Mouse (Mus musculus) CH12.LX (cell line): ENCODE measurements around the gene Syne4. TPM values are rescaled to one million over a fixed set of nuclear protein-coding genes. Genes with fewer than 3 reads are reported as not detected.

Experiments used
- DNase-seq: peaks from one replicate; pipeline ENCODE4 v3.0.0-alpha.2; 2013; ENCODE audit errors: extremely low read depth
- H3K27ac ChIP-seq: 2 replicates; pipeline ENCODE4 v1.5.1; 2012; ENCODE audit warnings: low read depth, mild to moderate bottlenecking, control low read depth, moderate library complexity; ENCODE audit not compliant: insufficient read depth
- H3K27me3 ChIP-seq: replicated peaks from 2 replicates; pipeline ENCODE3; 2012; ENCODE audit warnings: inconsistent platforms
- H3K36me3 ChIP-seq, 2 experiments: replicated peaks in 1 of 2; 2 replicates each; pipeline versions ENCODE3 to v1.6.1; 2012; ENCODE audit warnings: inconsistent platforms in 1 of 2, low read length in 1 of 2, mild to moderate bottlenecking in 1 of 2, mixed read lengths in 1 of 2, moderate library complexity in 1 of 2; ENCODE audit not compliant: control insufficient read depth in 1 of 2, insufficient read depth in 1 of 2
- H3K4me1 ChIP-seq, 2 experiments: 2 replicates each; pipeline ENCODE4 v1.6.1; 2012; ENCODE audit warnings: inconsistent platforms in 1 of 2, moderate library complexity in 1 of 2; ENCODE audit not compliant: insufficient read depth in 2 of 2, control insufficient read depth in 1 of 2
- H3K4me2 ChIP-seq: 2 replicates; pipeline ENCODE4 v1.6.1; 2012; ENCODE audit warnings: low read depth, mild to moderate bottlenecking, control low read depth; ENCODE audit not compliant: poor library complexity, insufficient read depth, severe bottlenecking
- H3K4me3 ChIP-seq, 3 experiments: fragments of 150-350 bp in 1 of 3; sonication (generic) in 1 of 3; replicated peaks in 1 of 3; 2 replicates each; pipeline versions ENCODE3 to v1.5.1; 2011 to 2012; ENCODE audit warnings: low read depth in 2 of 3, low read length in 2 of 3, mild to moderate bottlenecking in 2 of 3, moderate library complexity in 2 of 3, control low read depth in 1 of 3, improper control_type of control experiment in 1 of 3, inconsistent platforms in 1 of 3, mixed read lengths in 1 of 3; ENCODE audit not compliant: poor library complexity in 1 of 3
- H3K79me2 ChIP-seq: replicated peaks from 2 replicates; pipeline ENCODE4 v1.6.1; 2012; ENCODE audit warnings: mild to moderate bottlenecking, moderate library complexity; ENCODE audit not compliant: control insufficient read depth, poor library complexity, insufficient read depth, severe bottlenecking; ENCODE audit errors: extremely low read depth
- H3K9ac ChIP-seq: 2 replicates; pipeline ENCODE4 v1.6.1; 2012; ENCODE audit warnings: low read depth, mild to moderate bottlenecking, control low read depth, moderate library complexity; ENCODE audit not compliant: insufficient read depth
- H3K9me3 ChIP-seq: replicated peaks from 2 replicates; pipeline ENCODE3; 2012; ENCODE audit warnings: low read length, inconsistent platforms, mixed read lengths
- BHLHE40 ChIP-seq: IDR thresholded peaks from 2 replicates; pipeline ENCODE4 v1.6.1; 2011; ENCODE audit warnings: mild to moderate bottlenecking, low read depth, low read length, improper control_type of control experiment
- CHD1 ChIP-seq: IDR thresholded peaks from 2 replicates; pipeline ENCODE4 v1.6.1; 2012; ENCODE audit warnings: low read depth, low read length, improper control_type of control experiment, inconsistent platforms
- CHD2 ChIP-seq: IDR thresholded peaks from 2 replicates; pipeline ENCODE4 v1.6.1; 2011; ENCODE audit warnings: low read length, improper control_type of control experiment
- CTCF ChIP-seq, 2 experiments: IDR thresholded peaks in 1 of 2; conservative IDR thresholded peaks in 1 of 2; 2 replicates each; pipeline ENCODE4 v1.5.1; 2011 to 2012; ENCODE audit warnings: low read depth in 2 of 2, low read length in 2 of 2, improper control_type of control experiment in 1 of 2, inconsistent platforms in 1 of 2, mild to moderate bottlenecking in 1 of 2, moderate library complexity in 1 of 2
- E2F4 ChIP-seq: IDR thresholded peaks from 2 replicates; pipeline ENCODE4 v1.6.1; 2011; ENCODE audit warnings: low read depth, low read length, improper control_type of control experiment; ENCODE audit not compliant: insufficient replicate concordance
- JUND ChIP-seq: conservative IDR thresholded peaks from 2 replicates; pipeline ENCODE4 v1.6.1; 2011; ENCODE audit warnings: low read depth, low read length, improper control_type of control experiment
- KAT2A ChIP-seq: IDR thresholded peaks from 2 replicates; pipeline ENCODE4 v1.6.1; 2012; ENCODE audit warnings: low read length, improper control_type of control experiment, inconsistent platforms; ENCODE audit not compliant: insufficient replicate concordance
- MAFK ChIP-seq: IDR thresholded peaks from 2 replicates; pipeline ENCODE4 v1.6.1; 2011; ENCODE audit warnings: low read length, improper control_type of control experiment; ENCODE audit not compliant: insufficient replicate concordance
- MAZ ChIP-seq: IDR thresholded peaks from 2 replicates; pipeline ENCODE4 v1.6.1; 2012; ENCODE audit warnings: low read depth, mild to moderate bottlenecking, inconsistent platforms, low read length, improper control_type of control experiment, moderate library complexity
- MEF2A ChIP-seq: IDR thresholded peaks from 2 replicates; pipeline ENCODE4 v1.6.1; 2014; ENCODE audit warnings: low read depth, mild to moderate bottlenecking, inconsistent platforms, low read length, improper control_type of control experiment, borderline replicate concordance
- MXI1 ChIP-seq: IDR thresholded peaks from 2 replicates; pipeline ENCODE4 v1.6.1; 2011; ENCODE audit warnings: mild to moderate bottlenecking, low read depth, low read length, improper control_type of control experiment
- MYC ChIP-seq: IDR thresholded peaks from 2 replicates; pipeline ENCODE4 v1.6.1; 2011; ENCODE audit warnings: low read depth, mild to moderate bottlenecking, improper control_type of control experiment, low read length
- NELFE ChIP-seq: IDR thresholded peaks from 2 replicates; pipeline ENCODE4 v1.6.1; 2011; ENCODE audit warnings: low read depth, low read length, improper control_type of control experiment
- PAX5 ChIP-seq: IDR thresholded peaks from 2 replicates; pipeline ENCODE4 v1.6.1; 2012; ENCODE audit warnings: low read length, inconsistent platforms, mixed read lengths
- TBP ChIP-seq: conservative IDR thresholded peaks from 2 replicates; pipeline ENCODE4 v1.6.1; 2011; ENCODE audit warnings: low read depth, low read length, improper control_type of control experiment
- TCF12 ChIP-seq: IDR thresholded peaks from 2 replicates; pipeline ENCODE4 v1.6.1; 2014; ENCODE audit warnings: low read depth, mild to moderate bottlenecking, inconsistent platforms, low read length, improper control_type of control experiment
- UBTF ChIP-seq: IDR thresholded peaks from 2 replicates; pipeline ENCODE4 v1.6.1; 2012; ENCODE audit warnings: low read depth, mild to moderate bottlenecking, inconsistent platforms, low read length, improper control_type of control experiment, moderate library complexity
- USF1 ChIP-seq: IDR thresholded peaks from 2 replicates; pipeline ENCODE4 v1.6.1; 2014; ENCODE audit warnings: low read depth, mild to moderate bottlenecking, inconsistent platforms, low read length, improper control_type of control experiment
- ZC3H11A ChIP-seq: IDR thresholded peaks from 2 replicates; pipeline ENCODE4 v1.6.1; 2012; ENCODE audit warnings: low read depth, mild to moderate bottlenecking, inconsistent platforms, low read length, improper control_type of control experiment
- ZMIZ1 ChIP-seq: IDR thresholded peaks from 2 replicates; pipeline ENCODE4 v1.6.1; 2012; ENCODE audit warnings: low read depth, mild to moderate bottlenecking, inconsistent platforms, low read length, improper control_type of control experiment
- dilution Hi-C: fragments of 300-500 bp; cut with MboI; formaldehyde crosslinking; loops from 2 replicates; pipeline ENCODE4 v1.14.3; 2020; ENCODE audit warnings: low sequenced_read_pairs; ENCODE audit not compliant: extremely low pct_unique_long_range_greater_than_20kb, extremely low pct_ligation_motif_present
- in situ Hi-C: fragments of 300-500 bp; cut with MboI; formaldehyde crosslinking; loops from 3 replicates; pipeline ENCODE4 v1.14.3; 2019; ENCODE audit warnings: low sequenced_read_pairs, low pct_ligation_motif_present, low pct_unique_long_range_greater_than_20kb, mixed read lengths
- polyA plus RNA-seq: library from polyadenylated mRNA; unstranded; fragments of >175 nt; gene quantifications from 2 replicates; pipeline ENCODE4 v1.2.1, GENCODE M21; 2012; ENCODE audit warnings: low read depth; ENCODE audit not compliant: insufficient read length
- total RNA-seq, 2 experiments: library from RNA; depleted of rRNA; stranded (reverse); fragments of 300-350 nt in 1 of 2; fragments of >200 nt in 1 of 2; gene quantifications; 2 replicates each; pipeline ENCODE4 v1.2.3; 2012 to 2014

The Syne4 gene
- total and polyA plus RNA-seq, 3 experiments = 0.70 to 3.1 (median 1.9) TPM

DNA sequence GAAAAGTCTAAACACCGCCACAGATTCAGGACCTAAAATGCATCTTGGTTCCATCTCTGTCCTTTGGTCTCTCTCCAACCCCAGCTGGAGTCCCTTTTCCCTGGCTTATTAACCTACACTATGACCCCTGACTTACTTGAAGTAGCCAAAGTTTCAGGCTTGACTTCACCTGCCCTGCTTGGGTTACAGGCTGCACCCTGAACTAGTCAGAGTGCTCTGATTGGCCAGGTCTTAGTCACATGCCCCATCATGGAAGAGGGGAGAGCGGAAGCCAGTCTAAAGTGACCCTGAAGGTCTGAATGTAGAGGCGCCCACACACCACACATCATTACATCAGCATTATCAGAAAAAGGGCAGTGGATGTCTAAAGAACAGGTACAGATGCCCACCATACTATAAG, 3.5 kb downstream of the Syne4 start:
- TF ChIP-seq CTCF (conservative IDR thresholded peaks at IDR 0.05 in 1 of 2, IDR thresholded peaks at IDR 0.05 in 1 of 2; ENCODE audit: low read depth in 2 of 2, low read length in 2 of 2) (no peak), E2F4 (no peak), CHD1 (no peak), ZC3H11A (no peak), MXI1 (no peak), MEF2A (no peak), TBP (no peak), MAZ (no peak), TCF12 (no peak), CHD2 (no peak), USF1 (no peak), MAFK (no peak), UBTF (no peak), JUND (no peak), NELFE (no peak), PAX5 (no peak), KAT2A (no peak), MYC (no peak), ZMIZ1 (no peak)
- Histone ChIP-seq H3K27ac (no peak overlapping the region), H3K9me3 (no peaks in the 10 kb centered on the region), H3K36me3 (peaks cover 10 to 70% of the 10 kb centered on the region in 2 experiments), H3K9ac (no peak overlapping the region), H3K4me3 (no peak overlapping the region), H3K4me1 (peaks cover 5 to 16% of the 10 kb centered on the region in 2 experiments; a peak in 2 of 4 replicates), H3K27me3 (no peaks in the 10 kb centered on the region), H3K4me2 (no peak overlapping the region), H3K79me2 (no peaks in the 10 kb centered on the region)
- DNase-seq = no peak
- in situ Hi-C loops = no loop called here
- dilution Hi-C loops = no loop called here

GRCm38 (mm10) chr7:30320946-30321345, 6.3 kb downstream of the Syne4 start:
- no peak for TF ChIP-seq BHLHE40
- DNase-seq = no peak
- Histone ChIP-seq H3K27ac (no peak overlapping the region), H3K4me2 (peak overlapping the region; percentile 91), H3K79me2 (no peaks in the 10 kb centered on the region), H3K9me3 (peaks cover 10% of the 10 kb centered on the region), H3K9ac (no peak overlapping the region; the same call in 1 of the 2 replicates), H3K4me3 (peak overlapping the region; percentile 64 to 91 (median 70)), H3K36me3 (peaks cover 6 to 48% of the 10 kb centered on the region in 2 experiments), H3K4me1 (peaks cover 9 to 33% of the 10 kb centered on the region in 2 experiments; a peak in 3 of 4 replicates), H3K27me3 (no peaks in the 10 kb centered on the region)
- in situ Hi-C loops = no loop called here
- dilution Hi-C loops = no loop called here
